Mouse (Mus musculus) hindbrain, embryonic 10.5 days (tissue): ENCODE measurements at regions not wholly inside any gene's neighbourhood (a gene's known extent, or its start where the extent isn't known, plus 50 kb on each side); places are given as distances from the start of the nearest gene placed in this dataset.
A peak's percentile ranks its signal among the peaks of the same experiment; 100 is the strongest.

Experiments
- DNase-seq: peaks from one replicate; pipeline ENCODE4 v3.0.0-alpha.2; 2017; ENCODE audit warnings: low spot score
- H3K27ac ChIP-seq: fragments of 300-500 bp; sonication (generic); 2 replicates; pipeline ENCODE4 v1.5.1; 2016; ENCODE audit warnings: mild to moderate bottlenecking, moderate library complexity
- H3K27me3 ChIP-seq: fragments of 300-500 bp; sonication (generic); 2 replicates; pipeline ENCODE4 v1.6.1; 2016; ENCODE audit warnings: mild to moderate bottlenecking; ENCODE audit not compliant: poor library complexity, insufficient read depth, severe bottlenecking
- H3K36me3 ChIP-seq: fragments of 300-500 bp; sonication (generic); 2 replicates; pipeline ENCODE4 v1.6.1; 2016; ENCODE audit warnings: mild to moderate bottlenecking, moderate library complexity
- H3K4me1 ChIP-seq: fragments of 300-500 bp; sonication (generic); replicated peaks from 2 replicates; pipeline ENCODE4 v1.6.1; 2016; ENCODE audit warnings: mild to moderate bottlenecking
- H3K4me3 ChIP-seq: fragments of 300-500 bp; sonication (generic); 2 replicates; pipeline ENCODE4 v1.5.1; 2016; ENCODE audit warnings: mild to moderate bottlenecking, moderate library complexity
- H3K9me3 ChIP-seq: fragments of 300-500 bp; sonication (generic); 2 replicates; pipeline ENCODE4 v1.6.1; 2016; ENCODE audit warnings: mild to moderate bottlenecking, moderate library complexity
- WGBS: fragments of 180-500 bp; shearing (Covaris S2); methylation state at CpG from one replicate; pipeline ENCODE4 v1.1.7; 2016; 5-methylcytosine and 5-hydroxymethylcytosine counted together

- Histone ChIP-seq H3K27me3 (no peaks in the 10 kb centered on the region), H3K27ac (no peak overlapping the region), H3K9me3 (no peaks in the 10 kb centered on the region), H3K4me3 (no peak overlapping the region), H3K36me3 (no peaks in the 10 kb centered on the region), H3K4me1 (no peaks in the 10 kb centered on the region)
- 89% methylated on average over 2 of the region's 2 CpGs for WGBS
- DNase-seq: no peak
Measured at GRCm38 (mm10) chr1:65509003-65509402, 227.1 kb downstream of the Pth2r start.

GRCm38 (mm10) chr1:65535674-65536073 lies 253.8 kb downstream of the Pth2r start:
- Histone ChIP-seq H3K4me1 (no peaks in the 10 kb centered on the region), H3K27me3 (no peaks in the 10 kb centered on the region), H3K9me3 (no peaks in the 10 kb centered on the region), H3K36me3 (no peaks in the 10 kb centered on the region), H3K4me3 (no peak overlapping the region), H3K27ac (no peak overlapping the region)
- WGBS: 61% methylated on average over 3 of the region's 3 CpGs
- peak; percentile 9 for DNase-seq

- Histone ChIP-seq H3K4me3 (no peak overlapping the region), H3K27ac (no peak overlapping the region), H3K27me3 (no peaks in the 10 kb centered on the region), H3K9me3 (no peaks in the 10 kb centered on the region), H3K4me1 (no peaks in the 10 kb centered on the region), H3K36me3 (no peaks in the 10 kb centered on the region)
- WGBS: 84% methylated on average over 3 of the region's 3 CpGs
- no peak for DNase-seq
Measured at GRCm38 (mm10) chr1:65538509-65538908, 256.7 kb downstream of the Pth2r start.

GRCm38 (mm10) chr1:65544219-65544864 lies 262.5 kb downstream of the Pth2r start:
- 85% methylated on average over 5 of the region's 5 CpGs for WGBS
- Histone ChIP-seq H3K9me3 (no peaks in the 10 kb centered on the region), H3K36me3 (no peaks in the 10 kb centered on the region), H3K27ac (no peak overlapping the region), H3K4me3 (no peak overlapping the region), H3K27me3 (no peaks in the 10 kb centered on the region), H3K4me1 (no peaks in the 10 kb centered on the region)
- no peak for DNase-seq

GRCm38 (mm10) chr1:65545336-65546060 lies 263.6 kb downstream of the Pth2r start:
- no peak overlapping the region for H3K27ac ChIP-seq
- no peak for DNase-seq
- H3K9me3 ChIP-seq: no peaks in the 10 kb centered on the region
- WGBS: 81% methylated on average over 5 of the region's 5 CpGs
- no peaks in the 10 kb centered on the region for H3K4me1 ChIP-seq
- no peaks in the 10 kb centered on the region for H3K36me3 ChIP-seq
- H3K27me3 ChIP-seq: no peaks in the 10 kb centered on the region
- H3K4me3 ChIP-seq: no peak overlapping the region

- Histone ChIP-seq H3K36me3 (no peaks in the 10 kb centered on the region), H3K27me3 (no peaks in the 10 kb centered on the region), H3K4me3 (no peak overlapping the region), H3K27ac (no peak overlapping the region), H3K4me1 (no peaks in the 10 kb centered on the region), H3K9me3 (no peaks in the 10 kb centered on the region)
- DNase-seq: no peak
- 80% methylated on average over 4 of the region's 4 CpGs for WGBS
Measured at GRCm38 (mm10) chr1:65548830-65549229, 267.0 kb downstream of the Pth2r start.

GRCm38 (mm10) chr1:65587402-65587801 lies 305.5 kb downstream of the Pth2r start:
- no peak overlapping the region for H3K27ac ChIP-seq
- no peaks in the 10 kb centered on the region for H3K4me1 ChIP-seq
- no peaks in the 10 kb centered on the region for H3K27me3 ChIP-seq
- 75% methylated on average over 2 of the region's 2 CpGs for WGBS
- peaks cover 5% of the 10 kb centered on the region; the same call in 1 of the 2 replicates for H3K9me3 ChIP-seq
- DNase-seq: no peak
- H3K36me3 ChIP-seq: no peaks in the 10 kb centered on the region
- no peak overlapping the region for H3K4me3 ChIP-seq

GRCm38 (mm10) chr1:65635315-65635714 lies 291.0 kb upstream of the Crygf start:
- WGBS: 88% methylated on average over 2 of the region's 2 CpGs
- no peak overlapping the region for H3K4me3 ChIP-seq
- H3K4me1 ChIP-seq: no peaks in the 10 kb centered on the region
- DNase-seq: no peak
- H3K9me3 ChIP-seq: no peaks in the 10 kb centered on the region
- no peak overlapping the region for H3K27ac ChIP-seq
- no peaks in the 10 kb centered on the region for H3K27me3 ChIP-seq
- no peaks in the 10 kb centered on the region for H3K36me3 ChIP-seq

GRCm38 (mm10) chr1:65654460-65654859 lies 271.9 kb upstream of the Crygf start:
- H3K27ac ChIP-seq: no peak overlapping the region
- WGBS: 80% methylated on average over 2 of the region's 2 CpGs
- H3K9me3 ChIP-seq: no peaks in the 10 kb centered on the region
- DNase-seq: no peak
- no peaks in the 10 kb centered on the region for H3K4me1 ChIP-seq
- H3K27me3 ChIP-seq: no peaks in the 10 kb centered on the region
- no peak overlapping the region for H3K4me3 ChIP-seq
- H3K36me3 ChIP-seq: no peaks in the 10 kb centered on the region

- H3K27ac ChIP-seq: no peak overlapping the region
- DNase-seq: peak; percentile 3
- H3K4me3 ChIP-seq: no peak overlapping the region
- H3K9me3 ChIP-seq: no peaks in the 10 kb centered on the region
- peaks cover 9% of the 10 kb centered on the region for H3K4me1 ChIP-seq
- 29% methylated on average over 1 of the region's 1 CpGs for WGBS
- no peaks in the 10 kb centered on the region for H3K36me3 ChIP-seq
- H3K27me3 ChIP-seq: no peaks in the 10 kb centered on the region
Measured at GRCm38 (mm10) chr1:65681960-65682359, 244.4 kb upstream of the Crygf start.

- no peak for DNase-seq
- Histone ChIP-seq H3K4me1 (peaks cover 2% of the 10 kb centered on the region; the same call in 1 of the 2 replicates), H3K27me3 (no peaks in the 10 kb centered on the region), H3K36me3 (no peaks in the 10 kb centered on the region), H3K4me3 (no peak overlapping the region), H3K9me3 (no peaks in the 10 kb centered on the region), H3K27ac (no peak overlapping the region)
- WGBS: 90% methylated on average over 1 of the region's 1 CpGs
Measured at GRCm38 (mm10) chr1:65687322-65687721, 239.0 kb upstream of the Crygf start.

- no peak overlapping the region for H3K4me3 ChIP-seq
- no peak overlapping the region for H3K27ac ChIP-seq
- 87% methylated on average over 3 of the region's 3 CpGs for WGBS
- no peaks in the 10 kb centered on the region for H3K36me3 ChIP-seq
- DNase-seq: no peak
- H3K9me3 ChIP-seq: no peaks in the 10 kb centered on the region
- H3K27me3 ChIP-seq: no peaks in the 10 kb centered on the region
- no peaks in the 10 kb centered on the region for H3K4me1 ChIP-seq
Measured at GRCm38 (mm10) chr1:65730262-65730661, 196.1 kb upstream of the Crygf start.

GRCm38 (mm10) chr1:65757951-65758350 lies 168.4 kb upstream of the Crygf start:
- 92% methylated on average over 2 of the region's 2 CpGs for WGBS
- Histone ChIP-seq H3K4me3 (no peak overlapping the region), H3K4me1 (no peaks in the 10 kb centered on the region), H3K27me3 (no peaks in the 10 kb centered on the region), H3K36me3 (no peaks in the 10 kb centered on the region), H3K9me3 (no peaks in the 10 kb centered on the region), H3K27ac (no peak overlapping the region)
- no peak for DNase-seq
